Mouse (Mus musculus): ENCODE results near the gene Tent4a. TPM values are rescaled to one million over a fixed set of nuclear protein-coding genes. Genes with fewer than 3 reads are reported as not detected.
"Not testable (repeated sequence)": the region's sequence is repeated elsewhere in the genome, so short reads cannot be mapped to it uniquely, and the experiment has no call there.

The Tent4a gene
- polyA plus RNA-seq (2014; fragmentation: Nextera tagmentation; extraction: Ambion mirVana): 8.8 and 9.0 TPM in 2 replicates

DNA sequence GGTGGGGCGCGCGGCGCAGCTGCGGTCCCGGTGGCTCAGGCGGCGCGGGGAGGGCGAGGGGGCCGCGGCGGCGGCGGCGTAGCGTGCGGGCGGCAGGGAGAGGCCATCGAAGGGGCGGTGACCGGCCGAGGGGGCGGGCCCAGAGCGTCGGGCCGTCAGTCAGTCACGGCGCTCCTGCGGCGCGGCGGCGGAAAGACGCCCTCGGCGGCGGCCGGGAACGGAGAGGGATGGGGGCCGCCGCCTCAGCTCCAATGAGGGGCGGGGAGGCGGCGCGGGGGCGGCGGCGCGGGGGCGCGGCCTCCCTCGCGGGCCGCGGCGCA, at the start of gene Tent4a:
Gene Tent4a (minus strand): TSS at position 284 of the 320 bp plus-strand sequence.
- peak within 1 kb of the TSS; percentile 88 for H3K9ac ChIP-seq (ENCODE audit: low read length)
- H3K36me3 ChIP-seq (ENCODE audit: control insufficient read depth, insufficient read depth, low read length): 0 out of 2 replicates have a peak, but pooled peaks cover 6% of the 10 kb centered on the region
- no peaks in the 10 kb centered on the region for H3K9me3 ChIP-seq (replicated peaks; ENCODE audit: control insufficient read depth, low read length)
- peaks cover 29% of the 10 kb centered on the region for H3K4me1 ChIP-seq (ENCODE audit: control insufficient read depth, insufficient read depth, low read length)
- 0% methylated on average over 25 of the region's 57 CpGs for WGBS
- DNase-seq (ENCODE audit: low spot score) (no peak), ATAC-seq (peak; percentile 85)
- peak within 1 kb of the TSS; percentile 94 for H3K27ac ChIP-seq (ENCODE audit: low read depth, low read length)
- H3K4me2 ChIP-seq (ENCODE audit: low read length): peak within 1 kb of the TSS; percentile 93
- H3K27me3 ChIP-seq (replicated peaks; ENCODE audit: control insufficient read depth, insufficient read depth, low read length): no peaks in the 10 kb centered on the region
- peak within 1 kb of the TSS; percentile 87 for H3K4me3 ChIP-seq (ENCODE audit: low read depth, low read length)

DNA sequence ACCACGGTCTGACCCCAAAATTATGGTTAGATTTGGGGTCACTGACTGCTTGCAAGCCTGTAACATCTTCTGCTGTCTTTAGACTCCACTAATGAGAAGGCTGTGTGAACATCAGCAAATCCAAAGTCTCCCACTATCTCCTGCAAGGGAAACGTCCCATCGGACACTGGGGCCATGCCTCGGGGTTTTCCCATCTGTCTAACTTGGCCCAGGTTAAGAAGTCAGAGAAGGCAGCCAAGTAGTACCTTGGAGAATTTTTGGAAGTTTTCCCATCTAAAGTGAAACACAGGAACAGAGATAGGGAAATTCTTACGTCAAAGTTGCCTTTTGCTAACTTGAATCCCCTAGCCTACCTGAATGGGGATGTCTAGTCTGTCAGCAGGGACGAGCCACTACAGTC, 49.2 kb upstream of the Tent4a start:
- Histone ChIP-seq H3K4me3 (ENCODE audit: low read depth, low read length) (no peak overlapping the region), H3K9me3 (replicated peaks; ENCODE audit: control insufficient read depth, low read length) (no peaks in the 10 kb centered on the region), H3K9ac (ENCODE audit: low read length) (no peak overlapping the region), H3K36me3 (ENCODE audit: control insufficient read depth, insufficient read depth, low read length) (no peaks in the 10 kb centered on the region), H3K27me3 (replicated peaks; ENCODE audit: control insufficient read depth, insufficient read depth, low read length) (no peaks in the 10 kb centered on the region), H3K4me1 (ENCODE audit: control insufficient read depth, insufficient read depth, low read length) (no peaks in the 10 kb centered on the region), H3K27ac (ENCODE audit: low read depth, low read length) (no peak overlapping the region), H3K4me2 (ENCODE audit: low read length) (no peak overlapping the region)
- DNase-seq (ENCODE audit: low spot score): no peak
- ATAC-seq: no peak
- 93% methylated on average over 6 of the region's 6 CpGs for WGBS

DNA sequence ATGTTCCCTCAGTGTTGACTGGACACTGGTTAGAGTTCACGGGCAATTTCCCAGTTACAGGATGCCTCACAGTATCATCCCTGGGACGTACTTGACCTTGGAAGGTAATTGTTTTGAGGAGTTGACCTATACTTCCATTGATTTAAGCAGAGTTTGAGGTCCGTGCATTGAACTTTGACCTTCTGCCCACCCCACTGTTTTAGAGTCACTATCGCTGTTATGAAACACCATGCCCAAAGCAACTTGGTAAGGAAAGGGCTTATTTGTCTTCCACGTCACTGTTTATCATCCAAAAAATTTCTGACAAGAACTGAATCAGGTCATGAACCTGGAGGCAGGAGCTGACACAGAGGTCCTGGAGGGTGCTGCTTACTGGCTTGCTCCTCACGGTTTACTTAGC, 48.0 kb upstream of the Tent4a start:
- Histone ChIP-seq H3K9ac (ENCODE audit: low read length) (no peak overlapping the region), H3K9me3 (replicated peaks; ENCODE audit: control insufficient read depth, low read length) (no peaks in the 10 kb centered on the region), H3K27me3 (replicated peaks; ENCODE audit: control insufficient read depth, insufficient read depth, low read length) (no peaks in the 10 kb centered on the region), H3K4me1 (ENCODE audit: control insufficient read depth, insufficient read depth, low read length) (no peaks in the 10 kb centered on the region), H3K27ac (ENCODE audit: low read depth, low read length) (no peak overlapping the region), H3K4me3 (ENCODE audit: low read depth, low read length) (no peak overlapping the region), H3K36me3 (ENCODE audit: control insufficient read depth, insufficient read depth, low read length) (no peaks in the 10 kb centered on the region), H3K4me2 (ENCODE audit: low read length) (no peak overlapping the region)
- 94% methylated on average over 6 of the region's 6 CpGs for WGBS
- DNase-seq (ENCODE audit: low spot score): no peak
- ATAC-seq: no peak

DNA sequence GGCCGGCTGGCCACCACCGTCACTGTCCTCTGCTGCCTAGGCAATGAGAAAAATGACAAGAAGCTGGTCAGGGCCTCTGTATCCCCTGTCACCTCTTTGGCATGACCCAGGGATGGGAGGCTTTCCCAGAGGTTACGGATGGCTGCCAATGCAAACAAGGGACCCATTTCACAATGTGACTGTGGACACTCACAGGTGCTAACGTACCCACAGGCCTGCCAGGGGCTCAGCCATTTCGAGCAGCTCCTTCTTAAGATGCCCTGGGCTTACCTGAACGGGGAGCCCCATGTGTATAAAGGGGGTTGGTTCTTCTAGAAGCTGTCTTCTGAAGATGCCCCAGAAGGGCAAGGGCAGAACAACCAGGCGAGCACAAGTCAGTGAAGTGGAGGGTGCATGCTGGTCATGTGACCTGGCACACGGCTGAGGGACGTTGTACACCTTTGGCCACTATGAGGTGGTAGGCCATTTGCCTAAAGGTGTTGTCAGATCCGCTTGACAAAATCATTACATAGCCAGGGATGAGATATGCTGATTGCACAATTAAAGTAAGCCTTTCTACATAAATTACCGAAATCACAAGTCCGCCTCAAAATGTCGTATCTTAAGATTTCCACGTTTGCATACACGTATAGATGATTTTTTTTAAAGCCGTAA, 42.9 kb upstream of the Tent4a start:
- H3K4me1 ChIP-seq (ENCODE audit: control insufficient read depth, insufficient read depth, low read length): no peaks in the 10 kb centered on the region
- DNase-seq (ENCODE audit: low spot score) (no peak), ATAC-seq (no peak)
- H3K27me3 ChIP-seq (replicated peaks; ENCODE audit: control insufficient read depth, insufficient read depth, low read length): no peaks in the 10 kb centered on the region
- H3K27ac ChIP-seq (ENCODE audit: low read depth, low read length): no peak overlapping the region
- no peaks in the 10 kb centered on the region for H3K9me3 ChIP-seq (replicated peaks; ENCODE audit: control insufficient read depth, low read length)
- H3K36me3 ChIP-seq (ENCODE audit: control insufficient read depth, insufficient read depth, low read length): no peaks in the 10 kb centered on the region
- no peak overlapping the region for H3K4me2 ChIP-seq (ENCODE audit: low read length)
- no peak overlapping the region for H3K4me3 ChIP-seq (ENCODE audit: low read depth, low read length)
- no peak overlapping the region for H3K9ac ChIP-seq (ENCODE audit: low read length)
- 91% methylated on average over 16 of the region's 16 CpGs for WGBS

DNA sequence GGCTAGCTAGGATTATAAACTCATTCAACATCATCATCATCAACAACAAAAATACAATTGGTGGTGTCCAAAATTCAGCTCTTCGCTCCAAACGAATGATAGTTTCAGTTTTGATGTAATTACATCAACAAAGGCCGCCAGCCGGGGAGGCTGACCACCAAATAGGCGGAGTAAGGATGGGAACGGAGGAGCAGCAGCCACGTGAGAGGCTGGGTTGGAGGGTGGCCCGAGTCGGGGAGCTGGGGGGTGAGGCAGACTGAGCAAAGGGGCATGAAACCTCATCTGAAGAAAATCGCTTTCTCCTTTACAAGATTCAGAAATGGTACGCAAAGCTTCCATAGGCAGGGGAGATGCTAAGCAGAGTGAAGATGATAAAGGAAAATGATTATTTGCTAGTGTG, 42.3 kb upstream of the Tent4a start:
- DNase-seq (ENCODE audit: low spot score): no peak
- H3K9ac ChIP-seq (ENCODE audit: low read length): no peak overlapping the region
- no peaks in the 10 kb centered on the region for H3K36me3 ChIP-seq (ENCODE audit: control insufficient read depth, insufficient read depth, low read length)
- H3K27ac ChIP-seq (ENCODE audit: low read depth, low read length): no peak overlapping the region
- no peak for ATAC-seq
- no peaks in the 10 kb centered on the region for H3K9me3 ChIP-seq (replicated peaks; ENCODE audit: control insufficient read depth, low read length)
- no peaks in the 10 kb centered on the region for H3K4me1 ChIP-seq (ENCODE audit: control insufficient read depth, insufficient read depth, low read length)
- 60% methylated on average over 11 of the region's 11 CpGs for WGBS
- no peak overlapping the region for H3K4me2 ChIP-seq (ENCODE audit: low read length)
- H3K4me3 ChIP-seq (ENCODE audit: low read depth, low read length): no peak overlapping the region
- H3K27me3 ChIP-seq (replicated peaks; ENCODE audit: control insufficient read depth, insufficient read depth, low read length): no peaks in the 10 kb centered on the region

DNA sequence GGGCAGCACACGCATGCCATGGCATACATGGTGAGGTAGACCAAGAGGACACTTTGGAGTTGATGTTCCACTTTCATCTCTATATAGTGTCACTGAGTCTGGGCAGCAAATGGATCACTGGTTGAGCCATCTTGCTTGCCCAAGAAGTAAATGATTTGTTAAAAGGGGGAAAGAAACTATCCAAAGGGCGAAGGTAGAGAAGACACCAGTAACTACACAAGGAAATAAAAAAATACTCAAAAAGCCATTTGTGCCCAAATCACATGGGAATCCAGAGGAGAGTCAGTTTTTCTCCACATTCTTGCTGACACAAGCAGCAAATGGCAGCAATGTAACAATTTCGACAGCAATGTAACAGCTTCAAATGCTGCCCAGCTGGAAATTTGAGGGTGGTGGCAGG, 38.2 kb upstream of the Tent4a start:
- no peaks in the 10 kb centered on the region for H3K36me3 ChIP-seq (ENCODE audit: control insufficient read depth, insufficient read depth, low read length)
- H3K27me3 ChIP-seq (replicated peaks; ENCODE audit: control insufficient read depth, insufficient read depth, low read length): no peaks in the 10 kb centered on the region
- H3K4me3 ChIP-seq (ENCODE audit: low read depth, low read length): no peak overlapping the region
- 96% methylated on average over 3 of the region's 3 CpGs for WGBS
- no peak for DNase-seq (ENCODE audit: low spot score)
- no peak for ATAC-seq
- H3K9ac ChIP-seq (ENCODE audit: low read length): no peak overlapping the region
- H3K27ac ChIP-seq (ENCODE audit: low read depth, low read length): no peak overlapping the region
- no peaks in the 10 kb centered on the region for H3K9me3 ChIP-seq (replicated peaks; ENCODE audit: control insufficient read depth, low read length)
- H3K4me1 ChIP-seq (ENCODE audit: control insufficient read depth, insufficient read depth, low read length): no peaks in the 10 kb centered on the region
- H3K4me2 ChIP-seq (ENCODE audit: low read length): no peak overlapping the region

DNA sequence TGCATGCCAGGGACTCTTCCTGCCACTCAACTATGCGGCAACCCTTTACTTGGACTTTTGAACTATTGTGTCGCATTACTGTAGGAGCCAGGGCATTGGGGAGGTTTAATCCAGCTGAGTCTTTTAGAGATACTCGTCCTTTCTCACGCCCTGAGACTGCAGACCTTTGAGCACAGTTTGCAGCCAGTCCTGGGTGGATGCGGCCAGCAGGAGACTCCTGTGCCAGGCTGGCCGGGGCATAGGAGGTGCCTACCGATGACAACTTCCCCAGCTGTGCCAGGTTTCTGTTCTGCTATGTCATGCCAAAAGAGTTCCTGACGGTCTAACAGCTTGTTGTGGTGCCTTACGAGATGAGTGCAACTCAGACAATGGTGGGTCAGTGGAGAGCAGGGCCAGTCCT, 34.8 kb upstream of the Tent4a start:
- Histone ChIP-seq H3K27ac (ENCODE audit: low read depth, low read length) (no peak overlapping the region), H3K4me1 (ENCODE audit: control insufficient read depth, insufficient read depth, low read length) (no peaks in the 10 kb centered on the region), H3K4me2 (ENCODE audit: low read length) (no peak overlapping the region), H3K36me3 (ENCODE audit: control insufficient read depth, insufficient read depth, low read length) (no peaks in the 10 kb centered on the region), H3K9ac (ENCODE audit: low read length) (no peak overlapping the region), H3K27me3 (replicated peaks; ENCODE audit: control insufficient read depth, insufficient read depth, low read length) (no peaks in the 10 kb centered on the region), H3K4me3 (ENCODE audit: low read depth, low read length) (no peak overlapping the region), H3K9me3 (replicated peaks; ENCODE audit: control insufficient read depth, low read length) (no peaks in the 10 kb centered on the region)
- no peak for ATAC-seq
- WGBS: 85% methylated on average over 9 of the region's 9 CpGs
- DNase-seq (ENCODE audit: low spot score): no peak

DNA sequence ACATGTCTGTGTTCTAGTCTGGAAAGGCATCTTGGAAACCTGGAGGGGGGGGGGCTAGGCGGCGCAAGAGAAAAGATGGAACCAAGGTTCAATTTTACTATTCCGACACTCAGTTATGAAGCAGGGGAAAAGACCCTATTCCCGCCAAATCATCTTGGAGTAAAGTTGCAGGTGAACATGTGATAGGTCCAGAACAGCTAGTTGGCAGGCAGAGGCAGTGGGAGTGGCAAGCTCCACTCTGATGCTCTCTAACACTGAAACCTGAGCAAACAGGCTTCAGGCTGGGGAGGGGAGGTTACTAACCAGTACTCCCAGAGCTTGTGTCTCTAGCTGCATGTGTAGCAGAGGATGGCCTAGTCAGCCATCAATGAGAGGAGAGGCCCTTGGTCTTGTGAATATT, 31.0 kb upstream of the Tent4a start:
- not testable (repeated sequence) for H3K27me3 ChIP-seq (replicated peaks; ENCODE audit: control insufficient read depth, insufficient read depth, low read length); H3K4me2 ChIP-seq (ENCODE audit: low read length); H3K9ac ChIP-seq (ENCODE audit: low read length); H3K4me3 ChIP-seq (ENCODE audit: low read depth, low read length); H3K36me3 ChIP-seq (ENCODE audit: control insufficient read depth, insufficient read depth, low read length); H3K9me3 ChIP-seq (replicated peaks; ENCODE audit: control insufficient read depth, low read length); H3K27ac ChIP-seq (ENCODE audit: low read depth, low read length); DNase-seq (ENCODE audit: low spot score); H3K4me1 ChIP-seq (ENCODE audit: control insufficient read depth, insufficient read depth, low read length); ATAC-seq
- WGBS: 87% methylated on average over 4 of the region's 4 CpGs

DNA sequence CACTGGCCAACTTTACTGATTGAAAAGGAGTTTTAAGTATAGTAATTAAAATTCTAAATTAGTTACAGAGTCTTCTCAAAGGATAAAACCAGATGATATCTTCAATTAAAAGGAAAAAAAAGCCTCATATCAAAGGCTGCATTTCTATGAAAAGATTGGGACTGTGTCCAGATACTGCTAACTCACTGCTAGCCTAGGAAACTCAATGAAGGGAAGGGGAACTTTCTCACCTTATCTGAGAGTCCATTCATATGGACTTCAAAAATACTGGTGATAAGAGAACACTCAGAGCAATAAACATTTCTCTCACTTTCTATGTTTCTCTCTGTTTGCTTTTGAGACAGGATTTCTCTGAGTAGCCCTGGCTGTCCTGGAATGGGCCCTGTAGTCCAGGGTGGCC, 30.2 kb upstream of the Tent4a start:
- no peak for DNase-seq (ENCODE audit: low spot score)
- H3K36me3 ChIP-seq (ENCODE audit: control insufficient read depth, insufficient read depth, low read length): no peaks in the 10 kb centered on the region
- no peaks in the 10 kb centered on the region for H3K4me1 ChIP-seq (ENCODE audit: control insufficient read depth, insufficient read depth, low read length)
- ATAC-seq: no peak
- H3K27me3 ChIP-seq (replicated peaks; ENCODE audit: control insufficient read depth, insufficient read depth, low read length): no peaks in the 10 kb centered on the region
- H3K27ac ChIP-seq (ENCODE audit: low read depth, low read length): no peak overlapping the region
- H3K4me2 ChIP-seq (ENCODE audit: low read length): no peak overlapping the region
- no peak overlapping the region for H3K4me3 ChIP-seq (ENCODE audit: low read depth, low read length)
- no peak overlapping the region for H3K9ac ChIP-seq (ENCODE audit: low read length)
- no peaks in the 10 kb centered on the region for H3K9me3 ChIP-seq (replicated peaks; ENCODE audit: control insufficient read depth, low read length)

Data from forebrain, embryonic 14.5 days (tissue).